Mouse (Mus musculus): Measurements from ENCODE around the gene Gm16253.

DNA sequence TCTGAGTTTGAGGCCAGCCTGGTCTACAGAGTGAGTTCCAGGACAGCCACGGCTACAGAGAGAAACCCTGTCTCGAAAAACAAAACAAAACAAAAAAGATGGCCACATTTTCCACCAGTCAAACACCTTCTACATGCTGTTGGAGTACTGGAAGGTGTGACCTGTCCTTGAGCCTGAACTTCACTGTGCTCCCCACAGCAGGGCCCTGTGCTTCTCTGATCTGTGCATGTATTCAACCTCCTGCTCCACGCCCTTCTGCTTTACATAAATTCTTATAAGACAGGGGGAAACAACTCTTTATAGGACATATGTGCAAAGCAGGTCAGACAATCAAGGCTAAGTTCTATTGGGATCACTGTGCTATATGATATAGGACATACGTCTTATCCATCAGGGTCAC lies 46.4 kb downstream of the Gm16253 start:
- no peak for TF ChIP-seq POLR2A (IDR thresholded peaks at IDR 0.05; ENCODE audit: borderline replicate concordance, extremely low read depth, low read depth, low read length)
- no peak for TF ChIP-seq CTCF (IDR thresholded peaks at IDR 0.05; ENCODE audit: insufficient read depth, low read length)

Data from lung, adult 2 months (tissue).